Mouse (Mus musculus): ENCODE results near the gene Hist1h2bh. TPM values are rescaled to one million over a fixed set of nuclear protein-coding genes. Genes with fewer than 3 reads are reported as not detected.

Hist1h2bh gene
- polyA plus RNA-seq, 1 experiment, result 0.81 TPM

GRCm38 (mm10) chr13:23530901-23531875, 12.0 kb downstream of the Hist1h2bh start, which contains the start of gene Hist1h4h:
Gene Hist1h4h (plus strand): TSS chr13:23531050.
- no peak for DNase-seq (ENCODE audit: low read depth)

- DNase-seq (ENCODE audit: low read depth), result no peak
These were observed 12.9 kb downstream of the Hist1h2bh start for GRCm38 (mm10) chr13:23530181-23530900.

GRCm38 (mm10) chr13:23529480-23530165, 13.6 kb downstream of the Hist1h2bh start:
- no peak for DNase-seq (ENCODE audit: low read depth)

- DNase-seq (ENCODE audit: low read depth), result no peak
These were observed 14.2 kb downstream of the Hist1h2bh start for GRCm38 (mm10) chr13:23529005-23529404.

GRCm38 (mm10) chr13:23526312-23526711, 16.9 kb downstream of the Hist1h2bh start:
- DNase-seq (ENCODE audit: low read depth), result no peak

GRCm38 (mm10) chr13:23525901-23526300, 17.3 kb downstream of the Hist1h2bh start:
- DNase-seq (ENCODE audit: low read depth), result no peak

GRCm38 (mm10) chr13:23524654-23525053, 18.5 kb downstream of the Hist1h2bh start:
- DNase-seq (ENCODE audit: low read depth), result no peak

- no peak for DNase-seq (ENCODE audit: low read depth)
These were observed 19.2 kb downstream of the Hist1h2bh start for GRCm38 (mm10) chr13:23523976-23524375.

GRCm38 (mm10) chr13:23521703-23522102, 21.5 kb downstream of the Hist1h2bh start:
- DNase-seq (ENCODE audit: low read depth), result no peak

GRCm38 (mm10) chr13:23519416-23519815, 23.8 kb downstream of the Hist1h2bh start:
- no peak for DNase-seq (ENCODE audit: low read depth)

- DNase-seq (ENCODE audit: low read depth), result no peak
These were observed 24.3 kb downstream of the Hist1h2bh start for GRCm38 (mm10) chr13:23518885-23519284.

GRCm38 (mm10) chr13:23518295-23518603, 24.9 kb downstream of the Hist1h2bh start:
- DNase-seq (ENCODE audit: low read depth), result no peak

GRCm38 (mm10) chr13:23517603-23518294, 25.4 kb downstream of the Hist1h2bh start:
- DNase-seq (ENCODE audit: low read depth), result no peak

GRCm38 (mm10) chr13:23516822-23517602, 26.2 kb downstream of the Hist1h2bh start:
- DNase-seq (ENCODE audit: low read depth), result no peak

- no peak for DNase-seq (ENCODE audit: low read depth)
These were observed 27.2 kb downstream of the Hist1h2bh start for GRCm38 (mm10) chr13:23515826-23516620.

GRCm38 (mm10) chr13:23515281-23515680, 27.9 kb downstream of the Hist1h2bh start:
- DNase-seq (ENCODE audit: low read depth), result no peak

GRCm38 (mm10) chr13:23513517-23513916, 29.7 kb downstream of the Hist1h2bh start:
- no peak for DNase-seq (ENCODE audit: low read depth)

- no peak for DNase-seq (ENCODE audit: low read depth)
These were observed 33.1 kb downstream of the Hist1h2bh start for GRCm38 (mm10) chr13:23510127-23510526.

GRCm38 (mm10) chr13:23506819-23507515, 36.2 kb downstream of the Hist1h2bh start:
- no peak for DNase-seq (ENCODE audit: low read depth)
